Mouse (Mus musculus): Measurements from ENCODE around the gene Cpne2. TPM values are rescaled to one million over a fixed set of nuclear protein-coding genes. Genes with fewer than 3 reads are reported as not detected.

The Cpne2 gene
- total and polyA plus RNA-seq, 3 experiments = 12.7 to 118 (median 29.3) TPM

- dilution Hi-C loops (cut with MboI; ENCODE audit: extremely low pct_ligation_motif_present, extremely low pct_unique_long_range_greater_than_20kb, low sequenced_read_pairs) = no loop called here
- no peak overlapping the region for H3K4me2 ChIP-seq (ENCODE audit: insufficient read depth, low read depth, poor library complexity, severe bottlenecking)
- H3K27me3 ChIP-seq (replicated peaks) = peaks cover 19% of the 10 kb centered on the region
- H3K9me3 ChIP-seq (replicated peaks; ENCODE audit: low read length) = no peaks in the 10 kb centered on the region
- in situ Hi-C loops (cut with MboI; ENCODE audit: low pct_ligation_motif_present, low pct_unique_long_range_greater_than_20kb, low sequenced_read_pairs) = loop anchor here (5.0 to 10.0 kb wide), 2 partner anchors 52 to 165 kb away; partner anchors contain the start of gene Pllp
- H3K79me2 ChIP-seq (replicated peaks; ENCODE audit: control insufficient read depth, extremely low read depth, insufficient read depth, poor library complexity, severe bottlenecking) = no peaks in the 10 kb centered on the region
- H3K9ac ChIP-seq (ENCODE audit: insufficient read depth, low read depth) = no peak overlapping the region
- TF ChIP-seq PAX5 (IDR thresholded peaks at IDR 0.05; ENCODE audit: low read length) (no peak), UBTF (IDR thresholded peaks at IDR 0.05; ENCODE audit: low read depth, low read length) (no peak), RAD21 (IDR thresholded peaks at IDR 0.05; ENCODE audit: low read depth, low read length) (no peak), HCFC1 (IDR thresholded peaks at IDR 0.05; ENCODE audit: low read depth, low read length) (no peak), TBP (conservative IDR thresholded peaks at IDR 0.05; ENCODE audit: low read depth, low read length) (no peak), USF1 (IDR thresholded peaks at IDR 0.05; ENCODE audit: low read depth, low read length) (no peak)
- peaks cover 17 to 35% of the 10 kb centered on the region in 2 experiments for H3K36me3 ChIP-seq (replicated peaks in 1 of 2; ENCODE audit: control insufficient read depth in 1 of 2, insufficient read depth in 1 of 2, low read length in 1 of 2)
- peaks cover 5 to 9% of the 10 kb centered on the region in 2 experiments; a peak in 3 of 4 replicates for H3K4me1 ChIP-seq (ENCODE audit: control insufficient read depth in 1 of 2, insufficient read depth in 2 of 2)
- no peak overlapping the region for H3K4me3 ChIP-seq (replicated peaks in 1 of 3; ENCODE audit: low read depth in 2 of 3, low read length in 2 of 3, poor library complexity in 1 of 3)
- H3K27ac ChIP-seq (ENCODE audit: insufficient read depth, low read depth) = no peak overlapping the region
- no peak for DNase-seq (ENCODE audit: extremely low read depth)
These were observed 2.9 kb upstream of the Cpne2 start for GRCm38 (mm10) chr8:94529875-94530274.

GRCm38 (mm10) chr8:94530643-94531042 lies 2.1 kb upstream of the Cpne2 start:
- Histone ChIP-seq H3K4me1 (ENCODE audit: control insufficient read depth in 1 of 2, insufficient read depth in 2 of 2) (peaks cover 5 to 9% of the 10 kb centered on the region in 2 experiments; a peak in 3 of 4 replicates), H3K27me3 (replicated peaks) (peaks cover 19% of the 10 kb centered on the region), H3K4me2 (ENCODE audit: insufficient read depth, low read depth, poor library complexity, severe bottlenecking) (no peak overlapping the region), H3K9me3 (replicated peaks; ENCODE audit: low read length) (no peaks in the 10 kb centered on the region), H3K9ac (ENCODE audit: insufficient read depth, low read depth) (no peak overlapping the region), H3K27ac (ENCODE audit: insufficient read depth, low read depth) (no peak overlapping the region), H3K79me2 (replicated peaks; ENCODE audit: control insufficient read depth, extremely low read depth, insufficient read depth, poor library complexity, severe bottlenecking) (no peaks in the 10 kb centered on the region), H3K4me3 (replicated peaks in 1 of 3; ENCODE audit: low read depth in 2 of 3, low read length in 2 of 3, poor library complexity in 1 of 3) (no peak overlapping the region), H3K36me3 (replicated peaks in 1 of 2; ENCODE audit: control insufficient read depth in 1 of 2, insufficient read depth in 1 of 2, low read length in 1 of 2) (peaks cover 10 to 27% of the 10 kb centered on the region in 2 experiments)
- no peak for DNase-seq (ENCODE audit: extremely low read depth)
- in situ Hi-C loops (cut with MboI; ENCODE audit: low pct_ligation_motif_present, low pct_unique_long_range_greater_than_20kb, low sequenced_read_pairs) = no loop called here
- dilution Hi-C loops (cut with MboI; ENCODE audit: extremely low pct_ligation_motif_present, extremely low pct_unique_long_range_greater_than_20kb, low sequenced_read_pairs) = no loop called here
- no peak for TF ChIP-seq GABPA (IDR thresholded peaks at IDR 0.05; ENCODE audit: insufficient replicate concordance, low read depth, low read length)
- TF ChIP-seq MAFK (IDR thresholded peaks at IDR 0.05; ENCODE audit: insufficient replicate concordance, low read length) = no peak
- TF ChIP-seq MYC (IDR thresholded peaks at IDR 0.05; ENCODE audit: low read depth, low read length) = no peak
- TF ChIP-seq MXI1 (IDR thresholded peaks at IDR 0.05; ENCODE audit: low read depth, low read length) = no peak
- no peak for TF ChIP-seq ELF1 (IDR thresholded peaks at IDR 0.05; ENCODE audit: low read depth, low read length)
- TF ChIP-seq RAD21 (IDR thresholded peaks at IDR 0.05; ENCODE audit: low read depth, low read length) = no peak
- TF ChIP-seq HCFC1 (IDR thresholded peaks at IDR 0.05; ENCODE audit: low read depth, low read length) = no peak
- TF ChIP-seq USF2 (conservative IDR thresholded peaks at IDR 0.05; ENCODE audit: low read depth, low read length) = no peak

DNA sequence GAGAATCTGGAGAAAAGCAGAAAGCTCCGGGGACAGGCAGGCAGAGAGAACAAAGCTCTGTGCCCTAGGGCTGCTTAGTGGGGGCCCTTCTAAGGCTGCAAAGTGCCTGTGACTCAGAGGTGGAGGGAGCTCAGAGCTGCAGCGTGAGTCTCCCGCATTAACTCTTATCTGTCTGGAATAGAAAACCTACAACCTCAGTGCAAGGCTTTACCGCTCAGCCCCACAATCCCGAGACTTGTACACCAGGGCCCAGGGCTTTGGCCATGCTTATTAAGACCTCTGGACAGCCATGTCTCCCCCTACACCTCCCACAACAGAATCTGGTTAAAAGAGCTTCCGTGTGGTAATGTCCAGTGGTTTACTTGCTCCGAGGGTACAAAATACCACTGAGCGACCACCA lies 790 bp upstream of the Cpne2 start:
- Histone ChIP-seq H3K27me3 (replicated peaks) (peaks cover 21% of the 10 kb centered on the region), H3K36me3 (replicated peaks in 1 of 2; ENCODE audit: control insufficient read depth in 1 of 2, insufficient read depth in 1 of 2, low read length in 1 of 2) (peaks cover 3 to 14% of the 10 kb centered on the region in 2 experiments), H3K27ac (ENCODE audit: insufficient read depth, low read depth) (no peak overlapping the region), H3K4me1 (ENCODE audit: control insufficient read depth in 1 of 2, insufficient read depth in 2 of 2) (peaks cover 5 to 9% of the 10 kb centered on the region in 2 experiments; a peak in 3 of 4 replicates), H3K79me2 (replicated peaks; ENCODE audit: control insufficient read depth, extremely low read depth, insufficient read depth, poor library complexity, severe bottlenecking) (no peaks in the 10 kb centered on the region), H3K4me3 (replicated peaks in 1 of 3; ENCODE audit: low read depth in 2 of 3, low read length in 2 of 3, poor library complexity in 1 of 3) (no peak overlapping the region), H3K4me2 (ENCODE audit: insufficient read depth, low read depth, poor library complexity, severe bottlenecking) (no peak overlapping the region), H3K9me3 (replicated peaks; ENCODE audit: low read length) (no peaks in the 10 kb centered on the region), H3K9ac (ENCODE audit: insufficient read depth, low read depth) (no peak overlapping the region)
- dilution Hi-C loops (cut with MboI; ENCODE audit: extremely low pct_ligation_motif_present, extremely low pct_unique_long_range_greater_than_20kb, low sequenced_read_pairs) = no loop called here
- no peak for DNase-seq (ENCODE audit: extremely low read depth)
- TF ChIP-seq RCOR1 (conservative IDR thresholded peaks at IDR 0.05; ENCODE audit: low read depth, low read length) (no peak), ZMIZ1 (IDR thresholded peaks at IDR 0.05; ENCODE audit: low read depth, low read length) (no peak), SMC3 (IDR thresholded peaks at IDR 0.05; ENCODE audit: low read depth, low read length) (no peak), KAT2A (IDR thresholded peaks at IDR 0.05; ENCODE audit: insufficient replicate concordance, low read length) (no peak), JUND (conservative IDR thresholded peaks at IDR 0.05; ENCODE audit: low read depth, low read length) (no peak), UBTF (IDR thresholded peaks at IDR 0.05; ENCODE audit: low read depth, low read length) (no peak), ZC3H11A (IDR thresholded peaks at IDR 0.05; ENCODE audit: low read depth, low read length) (no peak), MEF2A (IDR thresholded peaks at IDR 0.05; ENCODE audit: borderline replicate concordance, low read depth, low read length) (no peak), NELFE (IDR thresholded peaks at IDR 0.05; ENCODE audit: low read depth, low read length) (no peak), TCF12 (IDR thresholded peaks at IDR 0.05; ENCODE audit: low read depth, low read length) (no peak), MXI1 (IDR thresholded peaks at IDR 0.05; ENCODE audit: low read depth, low read length) (no peak), MAZ (IDR thresholded peaks at IDR 0.05; ENCODE audit: low read depth, low read length) (no peak), MAFK (IDR thresholded peaks at IDR 0.05; ENCODE audit: insufficient replicate concordance, low read length) (no peak), HCFC1 (IDR thresholded peaks at IDR 0.05; ENCODE audit: low read depth, low read length) (no peak), ELF1 (IDR thresholded peaks at IDR 0.05; ENCODE audit: low read depth, low read length) (no peak), SIN3A (IDR thresholded peaks at IDR 0.05; ENCODE audit: low read length) (no peak), ETS1 (conservative IDR thresholded peaks at IDR 0.05; ENCODE audit: low read depth, low read length) (no peak), EP300 (IDR thresholded peaks at IDR 0.05; ENCODE audit: low read length) (no peak)
- in situ Hi-C loops (cut with MboI; ENCODE audit: low pct_ligation_motif_present, low pct_unique_long_range_greater_than_20kb, low sequenced_read_pairs) = no loop called here
